Mouse (Mus musculus): ENCODE data around the gene Bcl2l1. TPM values are rescaled to one million over a fixed set of nuclear protein-coding genes. Genes with fewer than 3 reads are reported as not detected.

Bcl2l1 gene
- polyA plus RNA-seq, 1 experiment from 2014 or later: 186 TPM

Small RNA genes lying within 50 kb of the gene (microRNA-seq; reads per million reads assigned to microRNA genes)
- not detected for gene Gm23802
- gene Mir5622: not detected

Other genes starting within 250 kb of the Bcl2l1 start
- gene Defb45, start 232.3 kb downstream of the Bcl2l1 start, polyA plus RNA-seq (2015; fragmentation: Nextera tagmentation; extraction: Ambion mirVana): not detected in 2 replicates
- gene Defb36, start 227.4 kb downstream of the Bcl2l1 start, polyA plus RNA-seq (2015; fragmentation: Nextera tagmentation; extraction: Ambion mirVana): not detected in 2 replicates
- not detected in 2 replicates for gene Defb25, start 208.7 kb downstream of the Bcl2l1 start, polyA plus RNA-seq (2015; fragmentation: Nextera tagmentation; extraction: Ambion mirVana)
- gene Rem1, start 204.8 kb downstream of the Bcl2l1 start, polyA plus RNA-seq (2015; fragmentation: Nextera tagmentation; extraction: Ambion mirVana): 0.45 and 0.89 TPM in 2 replicates
- gene H13, start 162.3 kb downstream of the Bcl2l1 start, polyA plus RNA-seq (2015; fragmentation: Nextera tagmentation; extraction: Ambion mirVana): 181 and 187 TPM in 2 replicates
- 31.1 and 34.4 TPM in 2 replicates for gene Mcts2, start 144.7 kb downstream of the Bcl2l1 start, polyA plus RNA-seq (2015; fragmentation: Nextera tagmentation; extraction: Ambion mirVana)
- gene Id1, start 95.5 kb downstream of the Bcl2l1 start, polyA plus RNA-seq (2015; fragmentation: Nextera tagmentation; extraction: Ambion mirVana): 23.7 and 35.7 TPM in 2 replicates
- 5.0 and 5.4 TPM in 2 replicates for gene Cox4i2, start 77.6 kb downstream of the Bcl2l1 start, polyA plus RNA-seq (2015; fragmentation: Nextera tagmentation; extraction: Ambion mirVana)
- 10.5 and 11.1 TPM in 2 replicates for gene Tpx2, start 16.2 kb upstream of the Bcl2l1 start, polyA plus RNA-seq (2015; fragmentation: Nextera tagmentation; extraction: Ambion mirVana)
- gene Mylk2, start 79.6 kb upstream of the Bcl2l1 start, polyA plus RNA-seq (2015; fragmentation: Nextera tagmentation; extraction: Ambion mirVana): 0.14 TPM in 1 of 2 replicates, not detected in the other
- 4.0 and 4.3 TPM in 2 replicates for gene Foxs1, start 101.5 kb upstream of the Bcl2l1 start, polyA plus RNA-seq (2015; fragmentation: Nextera tagmentation; extraction: Ambion mirVana)
- gene Dusp15, start 120.0 kb upstream of the Bcl2l1 start, polyA plus RNA-seq (2015; fragmentation: Nextera tagmentation; extraction: Ambion mirVana): 10.6 and 13.7 TPM in 2 replicates
- gene Ttll9, start 130.8 kb upstream of the Bcl2l1 start, polyA plus RNA-seq (2015; fragmentation: Nextera tagmentation; extraction: Ambion mirVana): 6.8 and 9.2 TPM in 2 replicates
- 236 and 259 TPM in 2 replicates for gene Pdrg1, start 183.7 kb upstream of the Bcl2l1 start, polyA plus RNA-seq (2015; fragmentation: Nextera tagmentation; extraction: Ambion mirVana)
- 1.6 and 1.9 TPM in 2 replicates for gene Xkr7, start 200.1 kb upstream of the Bcl2l1 start, polyA plus RNA-seq (2015; fragmentation: Nextera tagmentation; extraction: Ambion mirVana)
- 1.0 and 1.2 TPM in 2 replicates for gene Ccm2l, start 234.2 kb upstream of the Bcl2l1 start, polyA plus RNA-seq (2015; fragmentation: Nextera tagmentation; extraction: Ambion mirVana)